Mouse (Mus musculus) brain, embryonic 14.5 days (tissue): ENCODE data around the gene Krtcap3.

ENCODE experiments used
- CTCF ChIP-seq: fragments of 200-500 bp; IDR thresholded peaks from 2 replicates; pipeline ENCODE4 v1.5.1; 2012; ENCODE audit warnings: inconsistent platforms, mild to moderate bottlenecking, moderate library complexity, borderline replicate concordance; ENCODE audit not compliant: insufficient read depth, insufficient read length; ENCODE audit errors: extremely low read depth
- POLR2A ChIP-seq: fragments of 200-500 bp; IDR thresholded peaks from 2 replicates; pipeline ENCODE4 v1.6.1; 2012; ENCODE audit warnings: mild to moderate bottlenecking, inconsistent platforms, borderline replicate concordance; ENCODE audit not compliant: poor library complexity, insufficient read depth, insufficient read length, severe bottlenecking; ENCODE audit errors: extremely low read depth

GRCm38 (mm10) chr5:31273018-31273417, 21.5 kb downstream of the Krtcap3 start:
- no peak for TF ChIP-seq CTCF
- TF ChIP-seq POLR2A: no peak
